Mouse (Mus musculus) heart, postnatal 36 days (tissue): ENCODE data around the gene Zswim8. TPM values are rescaled to one million over a fixed set of nuclear protein-coding genes. Genes with fewer than 3 reads are reported as not detected.
A peak's percentile ranks its signal among the peaks of the same experiment; 100 is the strongest.

Experiments
- DNase-seq, 2 experiments: peaks; one replicate each; pipeline ENCODE4 v3.0.0; 2021 to 2022
- intact Hi-C: fragments of 180-260 bp; cut with DNase I; formaldehyde crosslinking; loops from one replicate; pipeline ENCODE4 v1.15.1; 2025
- total RNA-seq, 2 experiments: library from RNA; stranded (reverse); gene quantifications; 2 replicates each; pipeline ENCODE4 v1.2.3; 2021

Zswim8 gene
- 10 to 100 TPM; 45.4 to 47.8 TPM for total RNA-seq

DNA sequence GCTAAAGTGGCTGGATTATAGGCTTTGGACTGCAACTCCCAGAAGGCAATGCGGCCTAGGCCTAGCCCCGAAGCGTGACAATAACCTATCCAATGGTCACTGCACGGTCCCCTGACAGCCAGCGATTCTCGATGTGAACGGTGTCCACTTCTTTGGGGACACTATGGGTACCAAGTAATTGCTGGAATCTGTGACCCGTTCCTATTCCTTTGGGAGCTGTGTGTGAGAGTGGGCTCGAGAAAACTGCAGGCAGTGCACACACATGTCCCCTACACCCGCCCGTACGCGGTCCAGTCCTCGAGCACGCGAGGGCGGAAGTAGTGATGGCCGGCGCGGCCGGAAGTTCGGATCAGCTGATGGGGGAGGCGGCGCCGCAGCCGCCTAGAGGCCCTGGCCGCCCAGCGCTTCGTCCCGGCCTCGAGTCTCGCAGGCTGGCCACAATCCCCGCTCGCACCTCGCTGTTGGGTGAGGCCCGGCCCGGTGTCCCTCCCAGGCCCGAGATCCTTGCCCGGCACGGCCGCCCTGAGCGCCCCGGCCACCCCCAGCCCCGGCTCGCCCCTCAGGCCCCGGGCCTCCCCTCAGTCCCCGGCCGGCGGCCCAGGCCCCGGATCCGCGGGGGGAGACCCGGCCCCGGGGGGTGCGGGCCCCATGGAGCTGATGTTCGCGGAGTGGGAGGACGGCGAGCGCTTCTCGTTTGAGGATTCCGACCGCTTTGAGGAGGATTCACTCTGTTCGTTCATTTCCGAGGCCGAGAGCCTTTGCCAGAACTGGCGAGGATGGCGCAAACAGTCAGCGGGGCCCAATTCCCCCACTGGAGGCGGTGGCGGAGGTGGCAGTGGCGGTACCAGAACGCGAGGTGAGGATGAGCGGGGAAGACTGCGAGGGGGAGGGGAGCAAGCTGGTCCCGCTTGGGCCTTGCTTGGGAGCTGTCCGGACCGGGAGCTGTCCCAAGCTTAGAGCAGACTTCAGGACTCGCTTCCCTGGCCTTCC lies at the start of gene Zswim8:
Gene Zswim8, plus strand, starts transcription at position 352 of the 990 bp plus-strand sequence.
- peak; percentile 87 to 94 for DNase-seq
- intact Hi-C loops = no loop called here

DNA sequence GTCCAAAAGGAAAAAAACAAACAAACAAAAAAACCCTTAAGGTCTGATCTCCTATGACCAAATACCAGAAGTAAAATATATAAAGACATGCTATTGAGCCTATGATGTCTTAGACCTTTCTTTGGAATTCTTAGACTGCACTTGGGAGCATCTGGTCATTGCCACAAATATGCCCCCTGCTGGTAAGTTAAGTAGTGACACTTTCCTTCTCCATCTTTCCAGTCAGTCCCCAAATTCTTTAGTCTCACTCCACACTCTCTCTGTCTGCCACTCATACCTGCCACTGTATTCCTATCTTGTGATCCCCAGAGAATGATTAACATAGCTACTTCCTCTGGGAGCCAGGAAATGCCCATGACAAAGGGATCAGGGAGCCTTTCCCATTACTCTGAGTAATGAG lies 49.0 kb upstream of the Zswim8 start:
- no peak for DNase-seq
- intact Hi-C loops = loop anchor here (1.0 kb wide), 1 partner anchor 82 kb away; no protein-coding TSS in a partner anchor

DNA sequence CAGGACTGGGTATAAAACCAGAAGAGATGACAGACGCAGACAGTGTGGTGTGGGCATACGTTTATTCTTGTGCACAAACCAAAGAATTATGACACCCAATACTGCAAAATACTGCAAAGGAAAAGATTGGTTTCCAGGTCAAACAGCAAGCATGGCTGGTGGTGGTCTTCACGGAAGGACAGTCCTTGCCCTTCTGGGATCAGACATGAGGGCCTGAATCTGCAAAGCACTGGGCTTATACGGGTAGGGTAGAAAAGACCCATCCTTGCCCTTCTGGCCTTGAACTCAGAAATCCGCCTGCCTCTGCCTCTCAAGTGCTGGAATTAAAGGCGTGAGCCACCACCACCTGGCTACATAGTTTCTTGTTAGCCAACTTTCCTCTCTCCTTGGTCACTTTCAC lies 48.5 kb upstream of the Zswim8 start:
- no peak for DNase-seq
- intact Hi-C loops = loop anchor here (1.0 kb wide), 1 partner anchor 83 kb away; no protein-coding TSS in a partner anchor

DNA sequence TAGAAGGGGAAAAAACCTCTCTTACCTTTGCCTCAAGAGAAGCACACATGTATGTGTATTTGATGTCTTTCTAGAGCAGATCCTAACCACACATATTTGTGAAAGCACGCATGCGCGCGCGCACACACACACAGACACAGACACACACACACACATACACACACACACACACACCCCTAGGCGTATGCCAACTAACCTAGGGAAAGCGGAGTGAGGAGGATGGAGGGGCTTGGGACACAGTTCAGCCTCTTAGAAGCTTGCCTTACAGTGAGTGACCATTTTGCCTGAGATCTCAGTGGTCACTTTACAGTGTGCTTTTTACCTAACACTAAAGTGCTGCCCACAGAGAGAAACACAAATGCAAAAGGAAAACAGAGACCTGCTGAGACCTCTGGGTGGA lies 47.7 kb upstream of the Zswim8 start:
- DNase-seq = no peak
- intact Hi-C loops = loop anchor here (2.0 to 5.0 kb wide), 2 partner anchors 19 to 267 kb away; partner anchors contain the start of genes Mrps16 and Usp54

DNA sequence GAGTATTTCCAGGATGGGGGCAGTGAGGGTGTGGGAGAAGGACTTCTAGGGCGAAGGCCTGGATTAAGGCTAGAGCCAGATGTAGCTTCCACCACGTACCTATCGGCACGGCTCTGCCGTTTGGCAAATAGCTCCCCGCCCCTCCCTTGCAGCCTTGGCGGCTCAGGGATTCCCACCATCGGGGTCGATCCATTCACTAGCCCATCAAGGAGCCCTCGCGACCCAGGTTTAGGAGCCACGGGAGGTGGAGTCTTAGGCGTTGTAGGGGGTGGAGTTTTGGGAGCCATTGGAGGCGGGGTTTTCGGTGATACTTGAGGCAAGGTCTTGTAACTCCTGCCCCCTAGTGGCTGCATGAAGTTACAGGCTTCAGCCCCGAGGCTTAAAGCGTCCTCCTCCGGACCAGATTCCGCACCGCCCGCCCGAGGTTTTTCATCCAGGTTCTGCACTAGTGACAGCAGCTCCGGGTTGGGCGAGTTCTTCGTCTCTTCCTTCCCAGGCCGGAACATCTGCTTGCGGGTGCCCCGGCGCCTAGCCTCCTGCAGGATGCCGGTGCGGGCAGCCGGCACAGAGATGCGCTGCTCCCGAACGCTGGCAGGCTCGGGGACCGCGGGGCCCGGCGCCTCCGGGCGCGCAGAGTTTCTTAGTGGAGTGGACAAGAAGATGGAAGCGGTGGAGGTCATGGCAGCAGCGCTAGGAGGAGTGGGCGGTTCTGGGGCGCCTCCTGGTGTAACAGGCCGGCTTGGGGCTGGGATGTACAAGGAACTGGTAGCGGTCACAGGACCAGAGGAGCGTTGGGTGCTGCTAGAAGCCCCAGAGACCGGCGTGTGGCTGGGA lies 46.3 kb upstream of the Zswim8 start:
- intact Hi-C loops = loop anchor here (2.0 to 5.0 kb wide), 2 partner anchors 20 to 269 kb away; partner anchors contain the start of genes Mrps16 and Usp54
- peak; percentile 89 to 93 for DNase-seq

DNA sequence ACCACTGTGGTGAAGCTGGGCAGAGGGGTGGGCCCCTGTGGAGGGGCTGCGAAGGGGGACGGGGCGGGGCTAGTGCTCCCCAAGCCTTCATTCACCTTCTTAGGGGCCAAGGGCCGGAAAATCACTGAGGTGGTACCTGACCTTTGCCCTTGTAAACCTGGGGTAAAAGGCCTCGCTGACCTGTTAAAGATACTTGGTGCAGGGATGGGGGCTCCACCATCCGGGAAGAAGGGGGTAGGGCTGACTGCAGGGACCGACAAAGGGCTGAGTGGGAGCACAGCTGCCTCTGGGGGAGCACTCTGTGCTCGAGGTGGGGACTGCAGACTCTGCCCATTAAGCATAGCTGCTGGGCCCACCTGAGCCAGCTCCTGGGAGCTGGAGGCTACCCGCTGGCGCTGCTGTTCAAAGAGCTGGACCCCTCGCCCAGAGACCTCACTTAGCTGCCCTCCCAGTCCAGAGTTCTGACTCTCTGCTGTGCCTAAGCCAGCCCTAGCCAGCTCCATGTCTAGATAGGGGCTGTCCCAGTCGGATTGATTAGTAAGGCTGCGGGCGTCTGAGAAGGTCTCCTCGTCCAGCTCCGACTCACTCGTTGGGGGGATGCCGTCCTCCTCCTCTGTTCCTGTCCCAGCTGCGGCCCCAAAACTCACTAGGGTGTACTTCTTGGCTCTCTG lies 45.6 kb upstream of the Zswim8 start:
- no peak for DNase-seq
- intact Hi-C loops = loop anchor here (2.0 to 5.0 kb wide), 2 partner anchors 21 to 269 kb away; partner anchors contain the start of genes Mrps16 and Usp54

DNA sequence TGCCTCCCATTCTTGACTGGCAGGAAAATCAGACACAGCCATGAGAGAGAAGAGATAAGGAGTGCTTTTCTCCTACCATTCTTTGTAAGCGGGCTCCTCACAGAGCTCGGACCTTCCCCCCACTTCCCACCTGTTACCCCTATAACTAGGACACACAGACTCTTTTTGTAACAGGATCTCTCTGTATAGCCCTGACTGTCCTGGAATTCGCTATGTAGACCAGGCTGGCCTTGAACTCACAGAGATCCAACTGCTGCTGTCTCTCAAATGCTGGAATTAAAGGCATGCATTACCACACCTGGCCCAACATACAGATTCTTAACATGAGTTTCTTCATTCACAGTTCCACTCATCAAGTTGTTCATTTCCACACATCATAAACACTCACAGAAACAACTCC lies 44.6 kb upstream of the Zswim8 start:
- intact Hi-C loops = loop anchor here (5.0 kb wide), 1 partner anchor 270 kb away; the partner anchor contains the start of gene Mrps16
- no peak for DNase-seq

DNA sequence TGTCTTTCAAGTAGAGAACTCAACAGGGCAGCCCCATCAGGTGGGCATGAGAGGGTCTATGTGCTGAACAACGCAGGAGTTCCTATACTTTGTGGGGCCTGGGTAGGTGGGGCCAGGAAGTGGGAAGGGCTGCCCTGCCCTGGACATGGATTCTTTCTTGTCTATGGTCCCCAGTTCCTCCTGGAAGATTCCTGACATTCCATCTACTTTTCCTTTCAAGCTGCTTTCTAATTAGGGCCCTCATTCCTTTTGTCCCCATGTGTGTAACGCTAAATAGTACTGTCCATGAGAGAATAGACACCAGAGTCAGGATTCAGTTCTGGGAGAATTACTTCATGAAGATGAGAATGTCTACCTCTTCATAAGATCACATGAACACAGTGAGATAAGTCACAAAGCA lies 43.8 kb upstream of the Zswim8 start:
- intact Hi-C loops = loop anchor here (5.0 kb wide), 1 partner anchor 271 kb away; the partner anchor contains the start of gene Mrps16
- DNase-seq = no peak

DNA sequence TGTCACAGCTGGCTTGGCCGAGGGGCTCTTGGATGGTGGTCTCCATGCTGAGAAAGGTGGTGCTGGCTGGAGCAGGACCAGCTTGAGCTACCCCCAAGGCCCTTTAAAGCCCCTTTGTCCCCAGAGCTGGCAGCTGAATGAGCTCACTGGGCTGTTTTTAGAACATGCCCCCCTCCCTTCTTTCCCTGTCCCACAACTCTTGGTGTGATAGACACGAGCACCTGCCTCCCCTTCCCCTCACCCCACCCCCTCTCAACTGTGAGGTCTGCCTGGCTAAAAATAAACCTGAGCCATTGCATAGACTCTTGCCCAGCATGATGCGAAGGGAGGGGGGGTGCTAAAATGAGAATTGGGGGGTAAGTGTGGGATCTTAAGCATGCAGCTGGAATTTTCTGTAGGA lies 42.9 kb upstream of the Zswim8 start:
- no peak for DNase-seq
- intact Hi-C loops = loop anchor here (5.0 kb wide), 1 partner anchor 272 kb away; the partner anchor contains the start of gene Mrps16

DNA sequence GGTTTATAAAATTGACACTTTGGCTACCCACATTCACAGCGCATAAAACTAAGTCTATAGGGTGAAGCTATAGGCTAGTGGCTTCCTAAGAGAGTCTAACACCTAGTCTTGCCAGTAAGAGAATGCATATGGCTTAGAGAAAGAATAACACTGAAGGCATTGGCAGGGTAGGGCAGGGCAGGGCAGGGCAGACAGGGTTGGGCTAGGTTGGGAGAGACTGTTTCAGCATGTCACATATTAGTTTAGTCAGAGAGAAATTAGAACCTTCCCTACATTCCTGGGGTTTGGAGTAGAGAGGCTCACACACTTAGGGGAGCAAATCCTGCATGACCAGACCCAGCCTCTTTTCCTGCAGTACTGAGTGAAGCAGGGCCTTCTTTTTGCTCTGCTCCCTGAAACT lies 39.9 kb upstream of the Zswim8 start:
- DNase-seq = no peak
- intact Hi-C loops = no loop called here

DNA sequence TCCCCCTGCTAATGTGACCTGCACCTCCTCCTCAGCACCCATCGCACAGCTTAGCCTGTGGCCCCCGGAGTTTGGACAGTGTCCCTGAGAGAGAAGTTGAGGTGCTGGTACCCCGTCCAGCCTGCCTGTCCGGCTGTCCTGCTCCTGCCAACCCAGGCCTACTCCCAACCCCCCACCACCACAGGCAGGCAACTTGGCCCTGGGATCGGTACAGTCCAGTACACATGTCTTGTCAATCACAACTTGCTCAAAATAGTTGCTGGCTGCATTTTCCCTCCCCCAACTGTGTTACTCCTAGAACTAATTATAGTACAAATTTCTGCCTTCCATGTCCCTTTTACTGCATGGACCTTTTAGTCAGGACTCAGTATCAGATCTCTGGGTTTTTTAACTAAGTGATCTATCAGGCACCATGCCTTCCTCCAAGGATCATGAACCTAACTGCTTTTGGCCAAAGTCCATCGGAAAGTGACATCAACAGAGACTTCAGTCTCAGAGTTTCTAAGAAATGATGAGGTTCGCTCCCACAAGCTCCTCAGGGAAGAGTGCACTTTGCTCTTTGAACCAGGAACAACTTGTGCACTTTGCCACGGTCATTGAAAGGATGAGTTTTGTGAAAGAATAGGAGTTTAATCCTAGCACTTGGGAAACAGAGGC lies 39.1 kb upstream of the Zswim8 start, which contains the start of gene Synpo2l:
Gene Synpo2l, minus strand, starts transcription at position 201 of the 657 bp plus-strand sequence.
- peak in 1 of 2 experiments; percentile 40 for DNase-seq
- intact Hi-C loops = no loop called here

DNA sequence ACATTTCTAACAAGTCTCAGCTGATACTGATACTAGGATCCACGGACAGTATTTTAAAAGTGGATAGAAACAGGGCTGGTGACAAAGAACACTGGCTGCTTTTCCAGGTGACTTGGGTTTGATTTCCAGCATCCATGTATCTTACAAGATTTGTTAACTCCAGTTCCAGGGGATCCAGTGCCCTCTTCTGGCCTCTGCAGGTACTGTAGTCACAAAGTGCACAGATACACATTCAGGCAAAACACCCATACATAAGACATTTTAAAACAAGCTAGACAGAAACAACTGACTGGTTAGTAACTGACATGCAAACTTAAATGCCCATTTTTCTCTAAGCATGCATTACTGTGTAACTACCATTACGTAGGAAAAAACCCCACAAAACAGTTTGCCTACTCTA lies 34.4 kb upstream of the Zswim8 start:
- intact Hi-C loops = loop anchor here (10.0 kb wide), 1 partner anchor 198 kb away; no protein-coding TSS in a partner anchor
- no peak for DNase-seq

DNA sequence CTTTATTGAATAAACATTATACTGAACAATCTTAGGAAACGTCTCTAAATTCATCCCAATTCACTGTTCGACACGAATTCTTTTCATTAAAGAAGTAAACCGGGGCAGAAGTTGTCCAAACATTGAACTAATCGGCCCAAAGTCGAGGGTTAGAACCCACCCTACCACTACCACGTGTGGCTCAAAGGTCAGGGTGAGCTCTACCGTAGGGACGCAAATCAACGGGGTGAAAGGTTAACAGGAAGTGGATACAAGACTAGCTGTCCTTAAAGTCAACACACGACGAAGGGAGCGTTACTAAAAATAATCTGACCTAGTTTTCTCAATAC lies 33.7 kb upstream of the Zswim8 start:
- intact Hi-C loops = loop anchor here (2.0 to 10.0 kb wide), 2 partner anchors 19 to 199 kb away; no protein-coding TSS in a partner anchor
- peak; percentile 53 to 64 for DNase-seq

DNA sequence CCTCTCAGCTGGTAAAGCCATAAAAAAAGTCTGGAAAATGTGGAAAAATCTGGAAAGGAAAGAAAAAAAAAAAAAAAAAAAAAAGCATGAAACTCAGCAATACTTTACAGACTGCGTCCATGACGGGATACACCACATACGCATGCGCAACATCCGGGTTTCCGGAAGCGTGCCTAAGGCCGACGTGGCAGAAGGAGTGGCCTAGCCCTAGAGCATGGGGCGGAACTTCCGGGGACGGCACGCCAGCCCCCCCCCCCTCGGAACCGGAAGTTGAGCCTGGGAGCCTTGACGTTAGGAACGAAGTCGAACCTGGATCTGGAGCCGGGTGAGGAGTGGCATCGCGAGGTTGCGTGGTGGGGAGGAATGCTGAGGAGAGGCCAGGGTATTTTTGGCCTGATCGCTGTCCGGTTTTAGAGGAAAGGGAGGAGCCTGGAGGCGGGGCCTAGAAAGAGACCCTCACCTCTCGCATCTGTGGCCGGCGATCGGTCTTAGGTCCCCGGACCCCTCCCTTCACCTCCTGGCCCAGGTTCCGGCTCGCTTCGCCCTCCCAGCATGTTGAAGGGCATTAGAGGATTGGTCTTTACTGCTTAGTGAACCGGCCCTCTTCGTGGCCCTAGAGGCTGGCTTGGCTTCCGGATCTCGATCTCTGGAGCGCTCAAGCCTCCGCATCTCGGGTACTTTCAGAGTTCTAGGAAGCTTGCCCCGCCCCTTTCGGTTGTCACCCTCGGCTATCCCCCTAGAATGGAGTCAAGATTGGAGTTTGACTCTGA lies 33.1 kb upstream of the Zswim8 start, which contains the start of gene Sec24c:
Gene Sec24c, plus strand, starts transcription at position 245 of the 770 bp plus-strand sequence.
- DNase-seq = peak; percentile 98 to 99
- intact Hi-C loops = loop anchor here (2.0 to 10.0 kb wide), 2 partner anchors 19 to 199 kb away; no protein-coding TSS in a partner anchor

DNA sequence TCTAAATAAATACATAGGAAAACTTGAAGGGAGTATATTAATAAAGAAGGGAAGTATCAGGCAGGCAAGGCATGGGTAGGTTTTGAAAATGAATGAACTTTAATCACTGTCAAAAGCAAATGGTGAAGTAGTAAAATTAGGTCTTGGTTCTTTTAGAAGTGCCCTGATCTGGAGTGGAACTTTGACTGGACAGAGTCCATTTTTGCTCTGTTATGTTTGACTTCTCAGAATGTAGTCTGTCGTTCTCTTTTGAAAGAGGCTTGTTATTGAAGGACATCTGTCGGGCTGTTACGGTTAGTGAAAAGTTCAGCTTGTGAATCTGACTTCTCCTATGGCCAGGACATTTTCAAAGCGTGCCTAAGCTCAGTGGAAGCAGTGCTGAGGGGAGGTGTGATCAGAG lies 29.4 kb upstream of the Zswim8 start:
- DNase-seq = no peak
- intact Hi-C loops = loop anchor here (10.0 kb wide), 1 partner anchor 203 kb away; no protein-coding TSS in a partner anchor

DNA sequence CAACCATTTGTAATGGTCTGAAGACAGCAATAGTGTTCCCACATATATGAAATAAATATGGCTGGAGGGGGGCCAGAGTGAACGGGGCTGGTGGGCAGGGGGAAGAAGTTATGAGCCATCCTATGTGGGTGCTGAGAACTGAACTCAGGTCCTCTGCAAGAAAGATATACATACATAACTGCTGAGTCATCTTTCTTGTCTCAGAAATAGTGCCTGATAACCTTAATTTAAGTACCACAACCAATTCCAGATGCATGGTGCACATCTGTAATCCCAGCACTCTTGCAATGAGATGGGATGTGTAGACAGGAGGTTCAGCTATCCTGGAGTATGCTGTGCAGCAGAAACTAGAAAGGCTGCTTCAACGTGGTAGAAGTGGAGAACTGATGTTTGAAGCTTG lies 25.6 kb upstream of the Zswim8 start:
- intact Hi-C loops = no loop called here
- no peak for DNase-seq

DNA sequence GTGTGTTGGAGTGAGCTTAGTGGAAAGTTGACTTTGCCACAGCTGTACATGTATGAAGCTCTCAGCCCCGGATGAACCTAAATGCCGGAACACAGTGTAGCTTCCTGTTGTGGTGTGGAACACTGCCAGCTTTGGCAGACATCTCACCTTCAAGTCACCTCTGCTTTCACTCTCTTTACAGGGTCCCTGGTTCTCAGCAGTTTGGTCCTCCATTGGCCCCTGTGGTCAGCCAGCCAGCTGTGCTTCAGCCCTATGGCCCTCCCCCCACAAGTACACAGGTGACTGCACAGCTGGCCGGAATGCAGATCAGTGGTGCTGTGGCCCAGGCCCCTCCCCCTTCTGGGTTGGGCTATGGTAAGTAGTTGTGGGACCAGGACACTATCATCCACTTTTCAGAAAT lies 24.9 kb upstream of the Zswim8 start:
- DNase-seq = no peak

DNA sequence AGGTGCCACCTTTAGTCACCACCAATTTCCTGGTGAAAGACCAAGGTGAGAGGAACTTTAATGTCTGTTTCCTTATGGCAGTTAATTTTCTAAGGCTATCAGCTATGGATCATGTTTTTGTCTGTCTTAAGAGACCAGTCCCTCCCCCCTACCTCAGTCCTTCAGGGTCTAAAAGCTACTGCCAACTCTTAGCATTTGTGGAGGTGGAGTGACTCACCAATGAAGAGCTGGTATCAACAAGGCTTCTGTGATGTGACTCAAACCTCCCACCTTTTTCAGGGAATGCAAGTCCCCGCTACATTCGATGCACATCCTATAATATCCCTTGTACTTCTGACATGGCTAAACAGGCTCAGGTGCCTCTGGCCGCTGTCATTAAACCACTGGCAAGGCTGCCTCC lies 20.8 kb upstream of the Zswim8 start:
- intact Hi-C loops = no loop called here
- no peak for DNase-seq

More for the DNA sequence above, 24.9 kb upstream of the Zswim8 start:
- intact Hi-C loops = no loop called here
